Mouse (Mus musculus) forebrain, embryonic 16.5 days (tissue): ENCODE data around the gene Slc35d2. TPM values are rescaled to one million over a fixed set of nuclear protein-coding genes. Genes with fewer than 3 reads are reported as not detected.

Experiments used
- ATAC-seq: fragments of 200-750 bp; cut with Nextera tagmentation; 2 replicates; pipeline ENCODE4 v1.8.0; 2017; ENCODE audit warnings: mild to moderate bottlenecking, moderate library complexity
- H3K27ac ChIP-seq: fragments of 300-500 bp; sonication (generic); 2 replicates; pipeline ENCODE4 v1.5.1; 2014; ENCODE audit warnings: low read length, control low read depth
- H3K27me3 ChIP-seq: fragments of 300-500 bp; sonication (generic); replicated peaks from 2 replicates; pipeline ENCODE4 v1.6.1; 2014; ENCODE audit warnings: low read length; ENCODE audit not compliant: control insufficient read depth, insufficient read depth
- H3K36me3 ChIP-seq: fragments of 300-500 bp; sonication (generic); 2 replicates; pipeline ENCODE4 v1.6.1; 2014; ENCODE audit not compliant: control insufficient read depth, insufficient read depth
- H3K4me1 ChIP-seq: fragments of 300-500 bp; sonication (generic); replicated peaks from 2 replicates; pipeline ENCODE4 v1.6.1; 2014; ENCODE audit warnings: low read length; ENCODE audit not compliant: control insufficient read depth, insufficient read depth
- H3K4me2 ChIP-seq: fragments of 300-500 bp; sonication (generic); 2 replicates; pipeline ENCODE4 v1.6.1; 2014; ENCODE audit warnings: mild to moderate bottlenecking, low read length, control low read depth
- H3K4me3 ChIP-seq: fragments of 300-500 bp; sonication (generic); replicated peaks from 2 replicates; pipeline ENCODE4 v1.5.1; 2014; ENCODE audit warnings: mild to moderate bottlenecking, low read length, control low read depth
- H3K9ac ChIP-seq: fragments of 300-500 bp; sonication (generic); replicated peaks from 2 replicates; pipeline ENCODE4 v1.6.1; 2014; ENCODE audit warnings: low read depth, low read length, control low read depth
- H3K9me3 ChIP-seq: fragments of 300-500 bp; sonication (generic); 2 replicates; pipeline ENCODE4 v1.6.1; 2016; ENCODE audit warnings: low read length; ENCODE audit not compliant: control insufficient read depth
- WGBS: fragments of 180-500 bp; shearing (Covaris S2); extraction: QIAGEN DNeasy Blood & Tissue Kit; methylation state at CpG from one replicate; pipeline ENCODE4 v1.1.7; 2014; 5-methylcytosine and 5-hydroxymethylcytosine counted together
- polyA plus RNA-seq: library from polyadenylated mRNA; unstranded; fragments of >200 nt; fragmentation: Nextera tagmentation; extraction: Ambion mirVana; gene quantifications from 2 replicates; pipeline ENCODE4 v1.2.1, GENCODE M21; 2015

The Slc35d2 gene
- polyA plus RNA-seq, 1 experiment from 2014 or later, result 0.86 TPM

DNA sequence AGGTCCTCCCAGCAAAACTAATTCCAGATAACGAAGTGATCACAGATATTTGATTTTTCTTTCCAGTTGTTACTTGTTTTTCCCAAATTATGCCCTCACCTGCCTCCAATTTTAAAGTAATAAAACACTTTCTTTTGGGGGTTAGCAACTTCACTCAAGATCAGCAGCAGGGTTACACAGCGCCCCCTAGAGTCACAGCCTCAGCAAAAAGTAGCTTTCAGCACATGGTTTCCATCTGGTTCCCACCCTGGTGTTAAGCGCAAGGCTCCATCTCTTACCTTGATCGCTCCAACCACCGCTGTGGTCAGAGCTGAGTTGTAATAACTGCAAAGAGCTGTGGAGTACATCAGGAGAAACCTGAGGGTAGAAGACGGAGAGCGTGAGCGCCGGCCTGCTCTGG is 30.2 kb downstream of the Slc35d2 start:
- 76% methylated on average over 9 of the region's 9 CpGs for WGBS
- Histone ChIP-seq H3K9ac (no peak overlapping the region), H3K27ac (no peak overlapping the region), H3K27me3 (no peaks in the 10 kb centered on the region), H3K36me3 (no peaks in the 10 kb centered on the region), H3K9me3 (no peaks in the 10 kb centered on the region), H3K4me3 (no peak overlapping the region), H3K4me2 (no peak overlapping the region), H3K4me1 (no peaks in the 10 kb centered on the region)
- ATAC-seq, result no peak

- Histone ChIP-seq H3K27me3 (no peaks in the 10 kb centered on the region), H3K27ac (no peak overlapping the region), H3K4me1 (no peaks in the 10 kb centered on the region), H3K9me3 (no peaks in the 10 kb centered on the region), H3K9ac (no peak overlapping the region), H3K36me3 (no peaks in the 10 kb centered on the region), H3K4me3 (no peak overlapping the region), H3K4me2 (no peak overlapping the region)
- WGBS, result 5% methylated on average over 1 of the region's 1 CpGs
- ATAC-seq, result no peak
Measured at GRCm38 (mm10) chr13:64093341-64093740, 35.8 kb downstream of the Slc35d2 start.

DNA sequence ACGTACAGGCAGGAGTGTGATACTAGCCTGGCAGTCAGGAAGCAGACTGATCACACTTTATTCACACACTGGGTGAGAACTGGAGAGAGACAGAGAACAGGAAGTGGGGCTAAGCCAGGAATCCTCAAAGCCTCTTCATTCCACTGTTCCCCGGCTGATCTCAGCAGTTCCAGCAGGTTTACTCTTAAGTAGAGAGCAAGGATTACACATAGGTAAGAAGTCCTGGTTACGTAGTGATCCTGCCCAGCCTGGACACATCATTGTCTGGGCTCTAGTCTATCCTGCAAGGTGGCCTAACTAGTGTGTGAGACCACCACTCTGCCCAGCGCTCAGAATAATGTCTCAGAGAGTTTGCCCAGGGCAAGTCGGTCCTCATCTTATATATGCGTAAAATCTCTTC is 36.4 kb downstream of the Slc35d2 start:
- WGBS, result 74% methylated on average over 6 of the region's 6 CpGs
- no peak overlapping the region for H3K27ac ChIP-seq
- H3K9ac ChIP-seq, result no peak overlapping the region
- no peaks in the 10 kb centered on the region for H3K27me3 ChIP-seq
- no peaks in the 10 kb centered on the region for H3K36me3 ChIP-seq
- no peak overlapping the region for H3K4me3 ChIP-seq
- H3K4me2 ChIP-seq, result no peak overlapping the region
- no peaks in the 10 kb centered on the region for H3K4me1 ChIP-seq
- H3K9me3 ChIP-seq, result no peaks in the 10 kb centered on the region
- no peak for ATAC-seq

DNA sequence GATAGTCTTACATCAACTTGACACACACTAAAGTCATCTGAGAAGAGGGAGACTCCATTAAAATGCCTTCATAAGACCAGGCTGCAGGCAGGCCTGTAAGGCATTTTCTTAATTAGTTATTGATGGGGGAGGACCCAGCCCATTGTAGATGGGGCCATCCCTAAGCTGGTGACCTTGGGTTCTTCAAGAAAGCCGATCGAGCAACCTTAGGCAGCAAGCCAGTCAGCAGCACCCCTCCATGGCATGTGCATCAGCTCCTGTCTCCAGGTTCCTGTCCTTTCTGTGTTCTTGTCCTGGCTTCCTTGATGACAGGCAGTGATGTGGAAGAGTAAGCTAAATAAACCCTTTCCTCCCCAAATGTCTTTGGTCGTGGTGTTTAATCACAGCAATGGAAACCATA is 37.0 kb downstream of the Slc35d2 start:
- no peaks in the 10 kb centered on the region for H3K27me3 ChIP-seq
- no peaks in the 10 kb centered on the region for H3K36me3 ChIP-seq
- H3K9me3 ChIP-seq, result no peaks in the 10 kb centered on the region
- no peak overlapping the region for H3K4me3 ChIP-seq
- WGBS, result 69% methylated on average over 3 of the region's 3 CpGs
- no peak overlapping the region for H3K27ac ChIP-seq
- H3K4me2 ChIP-seq, result no peak overlapping the region
- H3K9ac ChIP-seq, result no peak overlapping the region
- no peaks in the 10 kb centered on the region for H3K4me1 ChIP-seq
- no peak for ATAC-seq

DNA sequence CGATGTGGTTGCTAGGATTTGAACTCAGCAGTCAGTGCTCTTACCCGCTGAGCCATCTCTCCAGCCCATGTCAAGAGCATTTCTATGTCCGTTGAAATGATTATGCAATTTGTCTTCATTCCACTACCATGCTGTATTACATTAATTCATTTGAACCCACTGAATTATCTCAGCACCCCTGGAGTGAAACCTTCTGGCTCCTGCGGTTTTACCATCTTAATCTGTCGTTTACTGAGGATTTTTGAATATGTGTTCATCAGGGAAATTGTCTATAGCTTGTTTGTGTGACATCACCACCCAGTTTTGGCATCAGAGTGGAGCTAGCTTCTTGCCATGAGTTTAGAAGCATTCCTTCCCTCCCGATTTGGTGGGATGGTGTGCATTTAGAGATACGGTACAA is 38.2 kb downstream of the Slc35d2 start:
- Histone ChIP-seq H3K36me3 (no peaks in the 10 kb centered on the region), H3K27me3 (no peaks in the 10 kb centered on the region), H3K9ac (no peak overlapping the region), H3K27ac (no peak overlapping the region), H3K4me2 (no peak overlapping the region), H3K4me1 (no peaks in the 10 kb centered on the region), H3K9me3 (no peaks in the 10 kb centered on the region), H3K4me3 (no peak overlapping the region)
- ATAC-seq, result no peak
- WGBS, result 58% methylated on average over 7 of the region's 7 CpGs

DNA sequence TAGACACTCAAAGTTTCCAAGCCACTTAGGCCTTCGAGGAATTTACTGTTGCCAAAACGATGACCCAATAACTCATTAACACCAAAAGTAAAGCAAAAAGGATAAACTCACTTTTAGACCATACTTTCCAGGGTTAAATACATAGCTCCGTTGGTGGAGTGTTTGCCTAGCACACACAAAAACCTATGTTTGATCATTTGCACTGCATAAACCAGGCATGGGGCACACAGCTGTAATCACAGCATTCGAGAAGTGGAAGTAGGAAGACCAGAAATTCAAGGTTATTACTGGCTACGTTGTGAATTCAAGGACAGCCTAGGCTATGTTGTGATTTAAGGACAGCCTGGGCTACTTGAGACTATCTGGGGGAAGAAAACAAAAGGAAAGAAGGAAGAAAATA is 38.9 kb downstream of the Slc35d2 start:
- H3K9me3 ChIP-seq, result no peaks in the 10 kb centered on the region
- H3K4me1 ChIP-seq, result no peaks in the 10 kb centered on the region
- no peaks in the 10 kb centered on the region for H3K36me3 ChIP-seq
- no peaks in the 10 kb centered on the region for H3K27me3 ChIP-seq
- no peak overlapping the region for H3K27ac ChIP-seq
- H3K4me2 ChIP-seq, result no peak overlapping the region
- no peak overlapping the region for H3K4me3 ChIP-seq
- no peak for ATAC-seq
- no peak overlapping the region for H3K9ac ChIP-seq
- WGBS, result 88% methylated on average over 5 of the region's 5 CpGs

- H3K4me3 ChIP-seq, result no peak within 1 kb of the TSS
- H3K9me3 ChIP-seq, result no peaks in the 10 kb centered on the region
- H3K27me3 ChIP-seq, result no peaks in the 10 kb centered on the region
- no peak within 1 kb of the TSS for H3K9ac ChIP-seq
- no peaks in the 10 kb centered on the region for H3K4me1 ChIP-seq
- H3K4me2 ChIP-seq, result no peak within 1 kb of the TSS
- H3K27ac ChIP-seq, result no peak within 1 kb of the TSS
- ATAC-seq, result no peak
- 87% methylated on average over 4 of the region's 4 CpGs for WGBS
- H3K36me3 ChIP-seq, result no peaks in the 10 kb centered on the region
Measured at GRCm38 (mm10) chr13:64089130-64089529, 40.0 kb downstream of the Slc35d2 start, which contains the start of gene Hsd17b3. Gene Hsd17b3 (minus strand): TSS chr13:64089230.

DNA sequence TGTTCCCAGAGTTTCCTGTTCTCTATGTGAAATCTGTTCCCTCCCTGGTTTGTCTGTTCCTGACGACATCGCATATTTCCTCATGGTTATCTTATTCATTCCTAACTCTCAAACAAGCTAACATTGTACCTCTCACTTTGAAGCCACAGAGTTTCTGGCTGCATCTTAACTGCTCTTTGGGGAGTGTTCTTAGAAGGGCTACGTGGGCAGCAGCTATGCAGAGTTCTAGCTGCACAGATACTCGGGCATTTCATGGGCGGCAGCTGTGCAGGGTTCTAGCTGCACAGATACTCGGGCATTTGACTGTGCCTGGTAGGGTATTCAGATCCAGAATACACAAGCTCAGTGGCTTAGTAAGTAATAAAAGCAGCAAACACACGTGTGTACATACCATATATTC is 41.1 kb downstream of the Slc35d2 start:
- 87% methylated on average over 7 of the region's 7 CpGs for WGBS
- Histone ChIP-seq H3K4me1 (no peaks in the 10 kb centered on the region), H3K4me2 (no peak overlapping the region), H3K36me3 (no peaks in the 10 kb centered on the region), H3K4me3 (no peak overlapping the region), H3K27me3 (no peaks in the 10 kb centered on the region), H3K27ac (no peak overlapping the region), H3K9me3 (no peaks in the 10 kb centered on the region), H3K9ac (no peak overlapping the region)
- ATAC-seq, result no peak

DNA sequence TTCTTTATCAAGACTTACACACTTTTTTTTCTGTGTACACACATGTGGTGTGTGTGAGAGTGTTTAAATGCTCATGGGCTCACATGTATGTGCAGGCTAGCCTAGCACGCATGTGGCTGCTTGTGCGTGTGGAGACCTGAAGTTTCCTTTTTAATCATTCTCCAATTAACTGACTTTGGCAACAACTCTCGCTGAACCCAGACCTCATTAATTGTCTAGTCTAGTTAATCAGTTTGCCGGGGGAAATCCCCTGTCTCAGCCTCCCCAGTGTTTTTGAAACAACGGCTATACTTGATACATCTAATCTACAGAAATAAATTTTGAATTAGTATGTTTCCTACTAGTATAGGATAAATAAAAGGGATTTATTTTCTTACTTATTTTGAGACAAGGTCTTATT is 43.1 kb downstream of the Slc35d2 start:
- WGBS, result 67% methylated on average over 5 of the region's 5 CpGs
- H3K4me3 ChIP-seq, result no peak overlapping the region
- no peak overlapping the region for H3K27ac ChIP-seq
- H3K9ac ChIP-seq, result no peak overlapping the region
- H3K9me3 ChIP-seq, result no peaks in the 10 kb centered on the region
- no peaks in the 10 kb centered on the region for H3K27me3 ChIP-seq
- no peaks in the 10 kb centered on the region for H3K36me3 ChIP-seq
- no peak overlapping the region for H3K4me2 ChIP-seq
- H3K4me1 ChIP-seq, result peaks cover 6% of the 10 kb centered on the region
- no peak for ATAC-seq

- WGBS, result 91% methylated on average over 3 of the region's 3 CpGs
- ATAC-seq, result no peak
- H3K9ac ChIP-seq, result no peak overlapping the region
- no peak overlapping the region for H3K4me2 ChIP-seq
- no peaks in the 10 kb centered on the region for H3K27me3 ChIP-seq
- no peak overlapping the region for H3K4me3 ChIP-seq
- H3K9me3 ChIP-seq, result no peaks in the 10 kb centered on the region
- H3K27ac ChIP-seq, result no peak overlapping the region
- H3K36me3 ChIP-seq, result no peaks in the 10 kb centered on the region
- H3K4me1 ChIP-seq, result peaks cover 6% of the 10 kb centered on the region
Measured at GRCm38 (mm10) chr13:64083331-64083730, 45.8 kb downstream of the Slc35d2 start.
